Mouse (Mus musculus) kidney, adult 2 months (tissue): ENCODE results near the gene Pdgfb. TPM values are rescaled to one million over a fixed set of nuclear protein-coding genes. Genes with fewer than 3 reads are reported as not detected.

Source experiments
- DNase-seq: peaks from one replicate; pipeline ENCODE4 v3.0.0; 2021
- H3K27ac ChIP-seq: fragments of 200-500 bp; 2 replicates; pipeline ENCODE4 v1.5.1; 2012; ENCODE audit warnings: low read depth, low read length, control low read depth, inconsistent platforms; ENCODE audit not compliant: insufficient read depth
- H3K27me3 ChIP-seq: fragments of 200-500 bp; replicated peaks from 2 replicates; pipeline ENCODE4 v1.6.1; 2012; ENCODE audit warnings: mild to moderate bottlenecking, moderate library complexity, low read length, inconsistent platforms; ENCODE audit not compliant: control insufficient read depth, insufficient read depth
- H3K36me3 ChIP-seq: fragments of 200-500 bp; 2 replicates; pipeline ENCODE4 v1.6.1; 2012; ENCODE audit warnings: mild to moderate bottlenecking, moderate library complexity, low read length, inconsistent platforms; ENCODE audit not compliant: control insufficient read depth, insufficient read depth
- H3K4me1 ChIP-seq: fragments of 200-500 bp; 2 replicates; pipeline ENCODE4 v1.6.1; 2011; ENCODE audit warnings: low read length; ENCODE audit not compliant: control insufficient read depth, insufficient read depth
- H3K4me3 ChIP-seq: fragments of 200-500 bp; 2 replicates; pipeline ENCODE4 v1.5.1; 2011; ENCODE audit warnings: mild to moderate bottlenecking, low read depth, low read length, control low read depth; ENCODE audit not compliant: insufficient read depth
- CTCF ChIP-seq: fragments of 200-500 bp; conservative IDR thresholded peaks from 2 replicates; pipeline ENCODE4 v1.5.1; 2011; ENCODE audit warnings: low read depth, mild to moderate bottlenecking, control low read depth, low read length, moderate library complexity, mixed read lengths; ENCODE audit not compliant: insufficient read depth, insufficient read length
- POLR2A ChIP-seq: fragments of 200-500 bp; IDR thresholded peaks from one replicate; pipeline ENCODE4 v1.6.1; 2011; ENCODE audit warnings: low read depth, low read length, control low read depth
- WGBS: fragments of 180-500 bp; shearing (Covaris S2); methylation state at CpG from one replicate; pipeline ENCODE4 v1.1.7; 2018; 5-methylcytosine and 5-hydroxymethylcytosine counted together
- polyA plus RNA-seq: library from polyadenylated mRNA; depleted of rRNA; stranded (reverse); fragments of >200 nt; gene quantifications from 2 replicates; pipeline ENCODE4 v1.2.3, GENCODE M21; 2012

Pdgfb gene
- polyA plus RNA-seq, 1 experiment = 33.4 TPM

GRCm38 (mm10) chr15:79958418-79958817, 56.4 kb downstream of the Pdgfb start:
- Histone ChIP-seq H3K36me3 (no peaks in the 10 kb centered on the region), H3K27me3 (no peaks in the 10 kb centered on the region), H3K27ac (no peak overlapping the region), H3K4me1 (no peaks in the 10 kb centered on the region), H3K4me3 (no peak overlapping the region)
- no peak for DNase-seq
- TF ChIP-seq CTCF (no peak), POLR2A (no peak)
- WGBS = 65% methylated on average over 3 of the region's 3 CpGs

- H3K36me3 ChIP-seq = no peaks in the 10 kb centered on the region
- no peak overlapping the region for H3K27ac ChIP-seq
- no peaks in the 10 kb centered on the region for H3K27me3 ChIP-seq
- no peaks in the 10 kb centered on the region for H3K4me1 ChIP-seq
- H3K4me3 ChIP-seq = no peak overlapping the region
- DNase-seq = no peak
- 83% methylated on average over 8 of the region's 8 CpGs for WGBS
- no peak for TF ChIP-seq CTCF
These were observed 58.2 kb downstream of the Pdgfb start for GRCm38 (mm10) chr15:79956559-79956958.

- TF ChIP-seq POLR2A (no peak), CTCF (no peak)
- Histone ChIP-seq H3K36me3 (no peaks in the 10 kb centered on the region), H3K4me3 (no peak overlapping the region), H3K27me3 (no peaks in the 10 kb centered on the region), H3K27ac (peak overlapping the region; percentile 72), H3K4me1 (peaks cover 14% of the 10 kb centered on the region)
- WGBS = 76% methylated on average over 7 of the region's 7 CpGs
- peak; percentile 77 for DNase-seq
These were observed 61.3 kb downstream of the Pdgfb start for GRCm38 (mm10) chr15:79953470-79953869.

- Histone ChIP-seq H3K4me1 (peaks cover 14% of the 10 kb centered on the region), H3K27me3 (no peaks in the 10 kb centered on the region), H3K27ac (peak overlapping the region; percentile 72), H3K36me3 (no peaks in the 10 kb centered on the region), H3K4me3 (no peak overlapping the region)
- TF ChIP-seq CTCF (no peak), POLR2A (no peak)
- peak; percentile 91 for DNase-seq
- 39% methylated on average over 11 of the region's 11 CpGs for WGBS
These were observed 62.1 kb downstream of the Pdgfb start for GRCm38 (mm10) chr15:79952504-79953231.

- TF ChIP-seq CTCF (no peak), POLR2A (no peak)
- H3K27ac ChIP-seq = peak overlapping the region; percentile 79
- H3K36me3 ChIP-seq = no peaks in the 10 kb centered on the region
- peaks cover 14% of the 10 kb centered on the region for H3K4me1 ChIP-seq
- no peak overlapping the region for H3K4me3 ChIP-seq
- WGBS = 16% methylated on average over 14 of the region's 14 CpGs
- peak; percentile 89 for DNase-seq
- no peaks in the 10 kb centered on the region for H3K27me3 ChIP-seq
These were observed 62.9 kb downstream of the Pdgfb start for GRCm38 (mm10) chr15:79951730-79952503.

- 72% methylated on average over 6 of the region's 6 CpGs for WGBS
- no peak for DNase-seq
- Histone ChIP-seq H3K36me3 (no peaks in the 10 kb centered on the region), H3K27ac (peak overlapping the region; percentile 79), H3K4me1 (peaks cover 14% of the 10 kb centered on the region), H3K27me3 (no peaks in the 10 kb centered on the region), H3K4me3 (no peak overlapping the region)
- TF ChIP-seq POLR2A (no peak), CTCF (no peak)
These were observed 63.6 kb downstream of the Pdgfb start for GRCm38 (mm10) chr15:79951226-79951625.
